Mouse (Mus musculus): ENCODE data around the gene Mettl27. TPM values are rescaled to one million over a fixed set of nuclear protein-coding genes. Genes with fewer than 3 reads are reported as not detected.
"Not testable (repeated sequence)": the region's sequence is repeated elsewhere in the genome, so short reads cannot be mapped to it uniquely, and the experiment has no call there.

Mettl27 gene
- total RNA-seq, 2 experiments from 2014 or later = 8.2 to 10.8 TPM

GRCm38 (mm10) chr5:134946857-134947255 is 14.7 kb downstream of the Mettl27 start, which contains the start of gene Cldn4:
Gene Cldn4, minus strand, starts transcription at chr5:134946934.
- no peak within 1 kb of the TSS for H3K27ac ChIP-seq
- no peak within 1 kb of the TSS for H3K4me3 ChIP-seq
- no peak for TF ChIP-seq CTCF (conservative IDR thresholded peaks at IDR 0.05)
- no peak for DNase-seq (ENCODE audit: low spot score in 2 of 2)

- Histone ChIP-seq H3K27ac (no peak overlapping the region), H3K4me3 (no peak overlapping the region)
- no peak for TF ChIP-seq CTCF (conservative IDR thresholded peaks at IDR 0.05)
- no peak for DNase-seq (ENCODE audit: low spot score in 2 of 2)
Observed at GRCm38 (mm10) chr5:134947420-134948084, 15.4 kb downstream of the Mettl27 start.

GRCm38 (mm10) chr5:134948085-134948439 is 15.9 kb downstream of the Mettl27 start:
- TF ChIP-seq CTCF (conservative IDR thresholded peaks at IDR 0.05) = no peak
- no peak overlapping the region for H3K4me3 ChIP-seq
- no peak overlapping the region for H3K27ac ChIP-seq
- DNase-seq (ENCODE audit: low spot score in 2 of 2) = no peak

GRCm38 (mm10) chr5:134951053-134951884 is 19.1 kb downstream of the Mettl27 start:
- no peak overlapping the region for H3K4me3 ChIP-seq
- no peak for DNase-seq (ENCODE audit: low spot score in 2 of 2)
- H3K27ac ChIP-seq = no peak overlapping the region
- no peak for TF ChIP-seq CTCF (conservative IDR thresholded peaks at IDR 0.05)

GRCm38 (mm10) chr5:134955491-134955890 is 23.3 kb downstream of the Mettl27 start:
- Histone ChIP-seq H3K27ac (no peak overlapping the region), H3K4me3 (no peak overlapping the region)
- TF ChIP-seq CTCF (conservative IDR thresholded peaks at IDR 0.05) = no peak
- no peak for DNase-seq (ENCODE audit: low spot score in 2 of 2)

- DNase-seq (ENCODE audit: low spot score in 2 of 2) = no peak
- no peak for TF ChIP-seq CTCF (conservative IDR thresholded peaks at IDR 0.05)
Observed at GRCm38 (mm10) chr5:134959114-134959513, 26.9 kb downstream of the Mettl27 start.

GRCm38 (mm10) chr5:134960430-134960829 is 28.3 kb downstream of the Mettl27 start:
- no peak for TF ChIP-seq CTCF (conservative IDR thresholded peaks at IDR 0.05)

More at GRCm38 (mm10) chr5:134959114-134959513, 26.9 kb downstream of the Mettl27 start:
- no peak overlapping the region for H3K27ac ChIP-seq
- H3K4me3 ChIP-seq = no peak overlapping the region

GRCm38 (mm10) chr5:134961519-134961918 is 29.4 kb downstream of the Mettl27 start:
- no peak for DNase-seq (ENCODE audit: low spot score in 2 of 2)
- no peak for TF ChIP-seq CTCF (conservative IDR thresholded peaks at IDR 0.05)
- Histone ChIP-seq H3K4me3 (no peak overlapping the region), H3K27ac (no peak overlapping the region)

More at GRCm38 (mm10) chr5:134960430-134960829, 28.3 kb downstream of the Mettl27 start:
- Histone ChIP-seq H3K27ac (no peak overlapping the region), H3K4me3 (no peak overlapping the region)
- DNase-seq (ENCODE audit: low spot score in 2 of 2) = no peak

- Histone ChIP-seq H3K4me3 (no peak overlapping the region), H3K27ac (no peak overlapping the region)
- no peak for DNase-seq (ENCODE audit: low spot score in 2 of 2)
- TF ChIP-seq CTCF (conservative IDR thresholded peaks at IDR 0.05) = no peak
Observed at GRCm38 (mm10) chr5:134963546-134963945, 31.4 kb downstream of the Mettl27 start.

GRCm38 (mm10) chr5:134964655-134965054 is 32.5 kb downstream of the Mettl27 start:
- not testable (repeated sequence) for H3K4me3 ChIP-seq; H3K27ac ChIP-seq; DNase-seq (ENCODE audit: low spot score in 2 of 2)

GRCm38 (mm10) chr5:134965473-134965851 is 33.3 kb downstream of the Mettl27 start:
- peak; percentile 85 for TF ChIP-seq CTCF (conservative IDR thresholded peaks at IDR 0.05)

GRCm38 (mm10) chr5:134965852-134966821 is 34.0 kb downstream of the Mettl27 start:
- DNase-seq (ENCODE audit: low spot score in 2 of 2) = peak in 1 of 2 experiments; percentile 24
- Histone ChIP-seq H3K4me3 (peak overlapping the region; percentile 40), H3K27ac (no peak overlapping the region)
- TF ChIP-seq CTCF (conservative IDR thresholded peaks at IDR 0.05) = peak; percentile 29

More at GRCm38 (mm10) chr5:134965473-134965851, 33.3 kb downstream of the Mettl27 start:
- Histone ChIP-seq H3K27ac (no peak overlapping the region), H3K4me3 (peak overlapping the region; percentile 40)
- peak; percentile 61 to 72 for DNase-seq (ENCODE audit: low spot score in 2 of 2)
